Mouse (Mus musculus): ENCODE data around the gene Igsf21.

- no peak for TF ChIP-seq POLR2A (IDR thresholded peaks at IDR 0.05; ENCODE audit: extremely low read depth, insufficient read depth, low read length)
- TF ChIP-seq CTCF (IDR thresholded peaks at IDR 0.05; ENCODE audit: low read depth, low read length): no peak
Observed at GRCm38 (mm10) chr4:140143178-140143577, 103.4 kb downstream of the Igsf21 start.
